ENCODE assay signal across 23 mouse cellular contexts in genomic region chr5:136923751-136924478, GRCm38 (mm10). TPM values are rescaled to one million over a fixed set of nuclear protein-coding genes. Genes with fewer than 3 reads are reported as not detected.
DNase-seq lines count a peak whose midpoint lies in the region; ATAC-seq lines count a peak whose summit lies in the region.
"Had no signal": no experiment of that assay in that cellular context is flagged by ENCODE, and none has a peak within 500 bp of the region (broad histone marks: within the 10 kb centered on the region; RNA-seq: fewer than 3 reads in every experiment).

No protein-coding gene starts in this region.

- ATAC-seq in kidney, embryonic 14.5 days (ENCODE audit: low FRiP score, low TSS enrichment) = no peak
- ATAC-seq in intestine, embryonic 15.5 days = peak; percentile 90
- ATAC-seq in stomach, embryonic 15.5 days (ENCODE audit: insufficient read depth, low FRiP score, low read depth) = peak; percentile 50; the same call in 1 of the 2 replicates
- ATAC-seq in forebrain, embryonic 16.5 days = no peak
- ATAC-seq: forebrain, embryonic 14.5 days; midbrain, embryonic 15.5 days had no signal

- H3K9ac ChIP-seq in kidney, embryonic 14.5 days (ENCODE audit: low read depth, low read length) = no peak overlapping the region
- no peak overlapping the region for H3K9ac ChIP-seq in intestine, embryonic 15.5 days
- no peak overlapping the region for H3K9ac ChIP-seq in stomach, embryonic 15.5 days
- no peak overlapping the region for H3K9ac ChIP-seq in forebrain, embryonic 16.5 days (replicated peaks; ENCODE audit: low read depth, low read length)
- H3K9ac ChIP-seq: heart, embryonic 12.5 days; limb, embryonic 15.5 days; midbrain, embryonic 15.5 days had no signal

- no peak overlapping the region for H3K4me3 ChIP-seq in heart, embryonic 10.5 days
- H3K4me3 ChIP-seq in kidney, embryonic 14.5 days (ENCODE audit: low read length) = no peak overlapping the region
- H3K4me3 ChIP-seq in intestine, embryonic 15.5 days (replicated peaks) = no peak overlapping the region
- no peak overlapping the region for H3K4me3 ChIP-seq in stomach, embryonic 15.5 days (replicated peaks)
- no peak overlapping the region for H3K4me3 ChIP-seq in forebrain, embryonic 16.5 days (replicated peaks; ENCODE audit: low read length)
- H3K4me3 ChIP-seq in forebrain, embryonic 10.5 days = no peak overlapping the region
- H3K4me3 ChIP-seq: heart, embryonic 12.5 days; limb, embryonic 15.5 days; midbrain, embryonic 15.5 days had no signal

- 0 out of 2 replicates have a peak, but pooled peaks cover 5% of the 10 kb centered on the region for H3K36me3 ChIP-seq in heart, embryonic 10.5 days
- H3K36me3 ChIP-seq in kidney, embryonic 14.5 days (ENCODE audit: control insufficient read depth, insufficient read depth, low read length) = no peaks in the 10 kb centered on the region
- H3K36me3 ChIP-seq in intestine, embryonic 15.5 days = no peaks in the 10 kb centered on the region; the same call in 1 of the 2 replicates
- no peaks in the 10 kb centered on the region for H3K36me3 ChIP-seq in stomach, embryonic 15.5 days
- no peaks in the 10 kb centered on the region for H3K36me3 ChIP-seq in forebrain, embryonic 16.5 days (ENCODE audit: control insufficient read depth, insufficient read depth)
- H3K36me3 ChIP-seq in forebrain, embryonic 10.5 days (replicated peaks) = peaks cover 13% of the 10 kb centered on the region; the same call in 1 of the 2 replicates
- H3K36me3 ChIP-seq: limb, embryonic 15.5 days; midbrain, embryonic 15.5 days had no signal

- H3K27me3 ChIP-seq in heart, embryonic 10.5 days (ENCODE audit: insufficient read depth, poor library complexity, severe bottlenecking) = no peaks in the 10 kb centered on the region
- no peaks in the 10 kb centered on the region for H3K27me3 ChIP-seq in kidney, embryonic 14.5 days (ENCODE audit: control insufficient read depth, insufficient read depth, low read length)
- H3K27me3 ChIP-seq in intestine, embryonic 15.5 days (replicated peaks) = no peaks in the 10 kb centered on the region
- H3K27me3 ChIP-seq in stomach, embryonic 15.5 days (replicated peaks) = no peaks in the 10 kb centered on the region
- H3K27me3 ChIP-seq in forebrain, embryonic 16.5 days (replicated peaks; ENCODE audit: control insufficient read depth, insufficient read depth, low read length) = no peaks in the 10 kb centered on the region
- H3K27me3 ChIP-seq in forebrain, embryonic 10.5 days (ENCODE audit: poor library complexity, severe bottlenecking) = no peaks in the 10 kb centered on the region
- H3K27me3 ChIP-seq: limb, embryonic 15.5 days; midbrain, embryonic 15.5 days had no signal

- intact Hi-C loops in heart, postnatal 14 days (cut with DNase I) = loop anchor here (10.0 kb wide), 1 partner anchor 181 kb away; no protein-coding TSS in a partner anchor

- 50% methylated on average over 7 of the region's 7 CpGs for WGBS in heart, embryonic 10.5 days
- WGBS in kidney, embryonic 14.5 days = 71% methylated on average over 7 of the region's 7 CpGs
- WGBS in intestine, embryonic 15.5 days = 50% methylated on average over 7 of the region's 7 CpGs
- WGBS in stomach, embryonic 15.5 days = 44% methylated on average over 7 of the region's 7 CpGs
- 83% methylated on average over 7 of the region's 7 CpGs for WGBS in forebrain, embryonic 16.5 days
- 79% methylated on average over 7 of the region's 7 CpGs for WGBS in forebrain, embryonic 10.5 days

- no peak overlapping the region for H3K4me2 ChIP-seq in kidney, embryonic 14.5 days (replicated peaks; ENCODE audit: low read depth, low read length)
- 0 out of 2 replicates have a peak overlapping the region, but pooled peaks have one; percentile 5 for H3K4me2 ChIP-seq in intestine, embryonic 15.5 days (replicated peaks)
- no peak overlapping the region for H3K4me2 ChIP-seq in stomach, embryonic 15.5 days
- H3K4me2 ChIP-seq in forebrain, embryonic 16.5 days (ENCODE audit: low read length) = no peak overlapping the region
- H3K4me2 ChIP-seq: heart, embryonic 12.5 days; limb, embryonic 15.5 days; midbrain, embryonic 15.5 days had no signal

- DNase-seq in heart, embryonic 10.5 days (ENCODE audit: low spot score) = no peak
- no peak for DNase-seq in heart, postnatal 14 days
- DNase-seq in kidney, postnatal 36 days = peak; percentile 23 to 34
- DNase-seq in forebrain, embryonic 10.5 days (ENCODE audit: extremely low spot score, low spot score) = no peak
- DNase-seq: adrenal gland, postnatal 14 days; cerebellum, adult 8-10 months; cerebellum, postnatal 36 days; embryo, embryonic 11 days; heart, postnatal 10 days; left cerebral cortex, postnatal 4 days; lung, adult 2 months; lung, postnatal 4 days; thymus, postnatal 14 days had no signal

- 0 out of 2 replicates have a peak overlapping the region, but pooled peaks have one; percentile 23 for H3K27ac ChIP-seq in heart, embryonic 10.5 days
- H3K27ac ChIP-seq in kidney, embryonic 14.5 days (ENCODE audit: low read depth, low read length) = no peak overlapping the region
- H3K27ac ChIP-seq in intestine, embryonic 15.5 days = peak overlapping the region; percentile 49
- no peak overlapping the region for H3K27ac ChIP-seq in stomach, embryonic 15.5 days
- no peak overlapping the region for H3K27ac ChIP-seq in forebrain, embryonic 16.5 days (ENCODE audit: low read length)
- no peak overlapping the region for H3K27ac ChIP-seq in forebrain, embryonic 10.5 days
- H3K27ac ChIP-seq: limb, embryonic 15.5 days; midbrain, embryonic 15.5 days had no signal

- no peaks in the 10 kb centered on the region for H3K9me3 ChIP-seq in heart, embryonic 10.5 days
- no peaks in the 10 kb centered on the region for H3K9me3 ChIP-seq in kidney, embryonic 14.5 days (ENCODE audit: control insufficient read depth, low read length)
- no peaks in the 10 kb centered on the region for H3K9me3 ChIP-seq in intestine, embryonic 15.5 days
- no peaks in the 10 kb centered on the region for H3K9me3 ChIP-seq in stomach, embryonic 15.5 days
- H3K9me3 ChIP-seq in forebrain, embryonic 16.5 days (ENCODE audit: control insufficient read depth, low read length) = no peaks in the 10 kb centered on the region
- no peaks in the 10 kb centered on the region for H3K9me3 ChIP-seq in forebrain, embryonic 10.5 days
- H3K9me3 ChIP-seq: heart, embryonic 12.5 days; limb, embryonic 15.5 days; midbrain, embryonic 15.5 days had no signal

- H3K4me1 ChIP-seq in heart, embryonic 10.5 days = peaks cover 10% of the 10 kb centered on the region
- H3K4me1 ChIP-seq in kidney, embryonic 14.5 days (ENCODE audit: control insufficient read depth, insufficient read depth, low read length) = no peaks in the 10 kb centered on the region
- H3K4me1 ChIP-seq in intestine, embryonic 15.5 days (replicated peaks) = peaks cover 9% of the 10 kb centered on the region; the same call in 1 of the 2 replicates
- H3K4me1 ChIP-seq in stomach, embryonic 15.5 days = peaks cover 4% of the 10 kb centered on the region; the same call in 1 of the 2 replicates
- H3K4me1 ChIP-seq in forebrain, embryonic 16.5 days (replicated peaks; ENCODE audit: control insufficient read depth, insufficient read depth, low read length) = peaks cover 7% of the 10 kb centered on the region
- H3K4me1 ChIP-seq in forebrain, embryonic 10.5 days = peaks cover 9% of the 10 kb centered on the region

RNA-seq across cellular contexts. Expression of gene Ift22, which starts 16.0 kb away (rescaled TPM):
- 42.4 and 54.5 TPM in 2 replicates for polyA plus RNA-seq in heart, embryonic 10.5 days (2016; fragmentation: Nextera tagmentation; extraction: Ambion mirVana)
- total RNA-seq in heart, postnatal 14 days (2021) = 10 to 100 TPM; 10.7 to 12.0 TPM
- polyA plus RNA-seq in kidney, embryonic 14.5 days (2014; fragmentation: Nextera tagmentation; extraction: Ambion mirVana) = 85.0 and 86.7 TPM in 2 replicates
- polyA plus RNA-seq in intestine, embryonic 15.5 days (2015; fragmentation: Nextera tagmentation; extraction: Ambion mirVana) = 54.4 and 55.0 TPM in 2 replicates
- polyA plus RNA-seq in stomach, embryonic 15.5 days (2015; fragmentation: Nextera tagmentation; extraction: Ambion mirVana) = 59.5 and 62.3 TPM in 2 replicates
- 112 and 114 TPM in 2 replicates for polyA plus RNA-seq in forebrain, embryonic 16.5 days (2015; fragmentation: Nextera tagmentation; extraction: Ambion mirVana)
- polyA plus RNA-seq in forebrain, embryonic 10.5 days (2016; fragmentation: Nextera tagmentation; extraction: Ambion mirVana) = 107 and 113 TPM in 2 replicates

RNA-seq across cellular contexts. Expression of gene Fis1, which starts 29.2 kb away (rescaled TPM):
- 265 and 272 TPM in 2 replicates for polyA plus RNA-seq in heart, embryonic 10.5 days (2016; fragmentation: Nextera tagmentation; extraction: Ambion mirVana)
- total RNA-seq in heart, postnatal 14 days (2021) = 100 to 1,000 TPM; 166 to 167 TPM
- 333 and 398 TPM in 2 replicates for polyA plus RNA-seq in kidney, embryonic 14.5 days (2014; fragmentation: Nextera tagmentation; extraction: Ambion mirVana)
- 258 and 259 TPM in 2 replicates for polyA plus RNA-seq in intestine, embryonic 15.5 days (2015; fragmentation: Nextera tagmentation; extraction: Ambion mirVana)
- polyA plus RNA-seq in stomach, embryonic 15.5 days (2015; fragmentation: Nextera tagmentation; extraction: Ambion mirVana) = 246 and 259 TPM in 2 replicates
- polyA plus RNA-seq in forebrain, embryonic 16.5 days (2015; fragmentation: Nextera tagmentation; extraction: Ambion mirVana) = 292 and 326 TPM in 2 replicates
- polyA plus RNA-seq in forebrain, embryonic 10.5 days (2016; fragmentation: Nextera tagmentation; extraction: Ambion mirVana) = 243 and 263 TPM in 2 replicates

RNA-seq across cellular contexts. Expression of gene Col26a1, which starts 40.9 kb away (rescaled TPM):
- polyA plus RNA-seq in heart, embryonic 10.5 days (2016; fragmentation: Nextera tagmentation; extraction: Ambion mirVana) = 29.8 and 50.3 TPM in 2 replicates
- 1 to 10 TPM; 5.2 to 6.6 TPM for total RNA-seq in heart, postnatal 14 days (2021)
- 37.5 and 44.0 TPM in 2 replicates for polyA plus RNA-seq in kidney, embryonic 14.5 days (2014; fragmentation: Nextera tagmentation; extraction: Ambion mirVana)
- 9.6 and 10.8 TPM in 2 replicates for polyA plus RNA-seq in intestine, embryonic 15.5 days (2015; fragmentation: Nextera tagmentation; extraction: Ambion mirVana)
- polyA plus RNA-seq in stomach, embryonic 15.5 days (2015; fragmentation: Nextera tagmentation; extraction: Ambion mirVana) = 20.6 and 25.3 TPM in 2 replicates
- polyA plus RNA-seq in forebrain, embryonic 16.5 days (2015; fragmentation: Nextera tagmentation; extraction: Ambion mirVana) = 13.9 and 16.7 TPM in 2 replicates
- polyA plus RNA-seq in forebrain, embryonic 10.5 days (2016; fragmentation: Nextera tagmentation; extraction: Ambion mirVana) = 48.6 and 48.9 TPM in 2 replicates
- total RNA-seq: megakaryocyte-erythroid progenitor cell, adult 5-6 weeks had no signal

RNA-seq across cellular contexts. Expression of gene Cldn15, which starts 42.5 kb away (rescaled TPM):
- polyA plus RNA-seq in heart, embryonic 10.5 days (2016; fragmentation: Nextera tagmentation; extraction: Ambion mirVana) = 0.50 and 0.69 TPM in 2 replicates
- total RNA-seq in heart, postnatal 14 days (2021) = 10 to 100 TPM in 1 of 2 experiments, 1 to 10 TPM in 1; 8.9 to 11.2 TPM
- polyA plus RNA-seq in kidney, embryonic 14.5 days (2014; fragmentation: Nextera tagmentation; extraction: Ambion mirVana) = 1.5 and 1.7 TPM in 2 replicates
- polyA plus RNA-seq in intestine, embryonic 15.5 days (2015; fragmentation: Nextera tagmentation; extraction: Ambion mirVana) = 18.4 and 24.9 TPM in 2 replicates
- polyA plus RNA-seq in stomach, embryonic 15.5 days (2015; fragmentation: Nextera tagmentation; extraction: Ambion mirVana) = 8.9 and 10.8 TPM in 2 replicates
- 0.21 and 0.58 TPM in 2 replicates for polyA plus RNA-seq in forebrain, embryonic 16.5 days (2015; fragmentation: Nextera tagmentation; extraction: Ambion mirVana)
- polyA plus RNA-seq in forebrain, embryonic 10.5 days (2016; fragmentation: Nextera tagmentation; extraction: Ambion mirVana) = 0.35 and 0.52 TPM in 2 replicates
- total RNA-seq: layer of hippocampus, postnatal 10 days had no signal
- polyA plus RNA-seq: forebrain, embryonic 14.5 days had no signal

Comparison
In these comparisons a context has a peak if more than half of its experiments do, and no peak if none do; other contexts are left out.
1. DNase-seq: peak in kidney, postnatal 36 days (2 of 2); none in heart, embryonic 10.5 days (single experiment), heart, postnatal 14 days (0 of 2) and forebrain, embryonic 10.5 days (single experiment).
2. H3K27ac ChIP-seq: peak in heart, embryonic 10.5 days (single experiment) and intestine, embryonic 15.5 days (single experiment); none in kidney, embryonic 14.5 days (single experiment), stomach, embryonic 15.5 days (single experiment), forebrain, embryonic 16.5 days (single experiment) and forebrain, embryonic 10.5 days (single experiment).
3. ATAC-seq: peak in intestine, embryonic 15.5 days (single experiment) and stomach, embryonic 15.5 days (single experiment); none in kidney, embryonic 14.5 days (single experiment) and forebrain, embryonic 16.5 days (single experiment).